Mouse (Mus musculus): Measurements from ENCODE around the gene Armc8. TPM values are rescaled to one million over a fixed set of nuclear protein-coding genes. Genes with fewer than 3 reads are reported as not detected.

Armc8 gene
- polyA plus RNA-seq, 1 experiment: 10.4 TPM

- no peak overlapping the region for H3K4me2 ChIP-seq (ENCODE audit: low read depth)
Measured at GRCm38 (mm10) chr9:99464876-99465275, 103.8 kb downstream of the Armc8 start.

GRCm38 (mm10) chr9:99459730-99460129 is 109.0 kb downstream of the Armc8 start:
- TF ChIP-seq SRF (IDR thresholded peaks at IDR 0.05; ENCODE audit: control insufficient read depth, insufficient read length, low read depth) (no peak), MYOD1 (IDR thresholded peaks at IDR 0.05; ENCODE audit: control insufficient read depth in 1 of 3, insufficient read length in 2 of 3, low read depth in 2 of 3) (no peak), MYOG (IDR thresholded peaks at IDR 0.05; ENCODE audit: control insufficient read depth in 1 of 3, insufficient read depth in 1 of 3, insufficient read length in 2 of 3, low read depth in 2 of 3) (no peak), POLR2A (IDR thresholded peaks at IDR 0.05; ENCODE audit: insufficient read length, low read depth) (no peak), POLR2AphosphoS2 (IDR thresholded peaks at IDR 0.05; ENCODE audit: insufficient read length, low read depth) (no peak), E2F4 (IDR thresholded peaks at IDR 0.05; ENCODE audit: insufficient read depth) (no peak), TCF12 (IDR thresholded peaks at IDR 0.05; ENCODE audit: insufficient read depth, poor library complexity, severe bottlenecking) (no peak), CEBPB (IDR thresholded peaks at IDR 0.05; ENCODE audit: insufficient read depth, poor library complexity, severe bottlenecking) (no peak), REST (IDR thresholded peaks at IDR 0.05; ENCODE audit: insufficient read depth, insufficient read length) (no peak), USF1 (IDR thresholded peaks at IDR 0.05; ENCODE audit: low read depth) (no peak), MAX (IDR thresholded peaks at IDR 0.05; ENCODE audit: low read depth) (no peak), TCF3 (IDR thresholded peaks at IDR 0.05; ENCODE audit: insufficient read length, low read depth) (no peak)
- H3K4me2 ChIP-seq (ENCODE audit: low read depth): no peak overlapping the region
- H3K79me2 ChIP-seq (ENCODE audit: control insufficient read depth, insufficient read depth): no peaks in the 10 kb centered on the region
- H3K4me3 ChIP-seq: no peak overlapping the region
- H3K36me3 ChIP-seq (ENCODE audit: control insufficient read depth, insufficient read depth): no peaks in the 10 kb centered on the region
- no peak overlapping the region for H3ac ChIP-seq (ENCODE audit: control insufficient read depth, insufficient read length)
- peaks cover 8% of the 10 kb centered on the region for H3K27me3 ChIP-seq (ENCODE audit: control insufficient read depth, insufficient read depth, insufficient read length)

More at GRCm38 (mm10) chr9:99464876-99465275, 103.8 kb downstream of the Armc8 start:
- TF ChIP-seq E2F4 (IDR thresholded peaks at IDR 0.05; ENCODE audit: insufficient read depth) (no peak), MYOD1 (IDR thresholded peaks at IDR 0.05; ENCODE audit: control insufficient read depth in 1 of 3, insufficient read length in 2 of 3, low read depth in 2 of 3) (no peak), TCF3 (IDR thresholded peaks at IDR 0.05; ENCODE audit: insufficient read length, low read depth) (no peak), SRF (IDR thresholded peaks at IDR 0.05; ENCODE audit: control insufficient read depth, insufficient read length, low read depth) (no peak), MYOG (IDR thresholded peaks at IDR 0.05; ENCODE audit: control insufficient read depth in 1 of 3, insufficient read depth in 1 of 3, insufficient read length in 2 of 3, low read depth in 2 of 3) (no peak), TCF12 (IDR thresholded peaks at IDR 0.05; ENCODE audit: insufficient read depth, poor library complexity, severe bottlenecking) (no peak), POLR2A (IDR thresholded peaks at IDR 0.05; ENCODE audit: insufficient read length, low read depth) (no peak), USF1 (IDR thresholded peaks at IDR 0.05; ENCODE audit: low read depth) (no peak), POLR2AphosphoS2 (IDR thresholded peaks at IDR 0.05; ENCODE audit: insufficient read length, low read depth) (no peak), REST (IDR thresholded peaks at IDR 0.05; ENCODE audit: insufficient read depth, insufficient read length) (no peak), MAX (IDR thresholded peaks at IDR 0.05; ENCODE audit: low read depth) (no peak), CEBPB (IDR thresholded peaks at IDR 0.05; ENCODE audit: insufficient read depth, poor library complexity, severe bottlenecking) (no peak)
- Histone ChIP-seq H3ac (ENCODE audit: control insufficient read depth, insufficient read length) (no peak overlapping the region), H3K79me2 (ENCODE audit: control insufficient read depth, insufficient read depth) (no peaks in the 10 kb centered on the region), H3K4me3 (no peak overlapping the region), H3K36me3 (ENCODE audit: control insufficient read depth, insufficient read depth) (no peaks in the 10 kb centered on the region), H3K27me3 (ENCODE audit: control insufficient read depth, insufficient read depth, insufficient read length) (peaks cover 10% of the 10 kb centered on the region)

- Histone ChIP-seq H3K36me3 (ENCODE audit: control insufficient read depth, insufficient read depth) (no peaks in the 10 kb centered on the region), H3ac (ENCODE audit: control insufficient read depth, insufficient read length) (no peak overlapping the region), H3K79me2 (ENCODE audit: control insufficient read depth, insufficient read depth) (no peaks in the 10 kb centered on the region), H3K4me3 (no peak overlapping the region), H3K4me2 (ENCODE audit: low read depth) (no peak overlapping the region), H3K27me3 (ENCODE audit: control insufficient read depth, insufficient read depth, insufficient read length) (peaks cover 3% of the 10 kb centered on the region)
- no peak for TF ChIP-seq REST (IDR thresholded peaks at IDR 0.05; ENCODE audit: insufficient read depth, insufficient read length)
- TF ChIP-seq TCF3 (IDR thresholded peaks at IDR 0.05; ENCODE audit: insufficient read length, low read depth): no peak
- TF ChIP-seq TCF12 (IDR thresholded peaks at IDR 0.05; ENCODE audit: insufficient read depth, poor library complexity, severe bottlenecking): no peak
- no peak for TF ChIP-seq MAX (IDR thresholded peaks at IDR 0.05; ENCODE audit: low read depth)
- no peak for TF ChIP-seq USF1 (IDR thresholded peaks at IDR 0.05; ENCODE audit: low read depth)
- no peak for TF ChIP-seq MYOG (IDR thresholded peaks at IDR 0.05; ENCODE audit: control insufficient read depth in 1 of 3, insufficient read depth in 1 of 3, insufficient read length in 2 of 3, low read depth in 2 of 3)
- no peak for TF ChIP-seq SRF (IDR thresholded peaks at IDR 0.05; ENCODE audit: control insufficient read depth, insufficient read length, low read depth)
- TF ChIP-seq CEBPB (IDR thresholded peaks at IDR 0.05; ENCODE audit: insufficient read depth, poor library complexity, severe bottlenecking): no peak
- no peak for TF ChIP-seq POLR2A (IDR thresholded peaks at IDR 0.05; ENCODE audit: insufficient read length, low read depth)
- TF ChIP-seq MYOD1 (IDR thresholded peaks at IDR 0.05; ENCODE audit: control insufficient read depth in 1 of 3, insufficient read length in 2 of 3, low read depth in 2 of 3): no peak
- TF ChIP-seq E2F4 (IDR thresholded peaks at IDR 0.05; ENCODE audit: insufficient read depth): no peak
- no peak for TF ChIP-seq POLR2AphosphoS2 (IDR thresholded peaks at IDR 0.05; ENCODE audit: insufficient read length, low read depth)
Measured at GRCm38 (mm10) chr9:99458529-99459208, 110.0 kb downstream of the Armc8 start.

- no peak overlapping the region for H3K4me2 ChIP-seq (ENCODE audit: low read depth)
- H3K4me3 ChIP-seq: no peak overlapping the region
- no peak for TF ChIP-seq SRF (IDR thresholded peaks at IDR 0.05; ENCODE audit: control insufficient read depth, insufficient read length, low read depth)
- TF ChIP-seq MAX (IDR thresholded peaks at IDR 0.05; ENCODE audit: low read depth): no peak
- TF ChIP-seq REST (IDR thresholded peaks at IDR 0.05; ENCODE audit: insufficient read depth, insufficient read length): no peak
- TF ChIP-seq USF1 (IDR thresholded peaks at IDR 0.05; ENCODE audit: low read depth): no peak
- TF ChIP-seq MYOD1 (IDR thresholded peaks at IDR 0.05; ENCODE audit: control insufficient read depth in 1 of 3, insufficient read length in 2 of 3, low read depth in 2 of 3): no peak
- TF ChIP-seq TCF12 (IDR thresholded peaks at IDR 0.05; ENCODE audit: insufficient read depth, poor library complexity, severe bottlenecking): no peak
- no peak for TF ChIP-seq POLR2A (IDR thresholded peaks at IDR 0.05; ENCODE audit: insufficient read length, low read depth)
- no peak for TF ChIP-seq TCF3 (IDR thresholded peaks at IDR 0.05; ENCODE audit: insufficient read length, low read depth)
- TF ChIP-seq E2F4 (IDR thresholded peaks at IDR 0.05; ENCODE audit: insufficient read depth): no peak
- TF ChIP-seq MYOG (IDR thresholded peaks at IDR 0.05; ENCODE audit: control insufficient read depth in 1 of 3, insufficient read depth in 1 of 3, insufficient read length in 2 of 3, low read depth in 2 of 3): no peak
- TF ChIP-seq POLR2AphosphoS2 (IDR thresholded peaks at IDR 0.05; ENCODE audit: insufficient read length, low read depth): no peak
- TF ChIP-seq CEBPB (IDR thresholded peaks at IDR 0.05; ENCODE audit: insufficient read depth, poor library complexity, severe bottlenecking): no peak
- H3K27me3 ChIP-seq (ENCODE audit: control insufficient read depth, insufficient read depth, insufficient read length): peaks cover 10% of the 10 kb centered on the region
- no peak overlapping the region for H3ac ChIP-seq (ENCODE audit: control insufficient read depth, insufficient read length)
- no peaks in the 10 kb centered on the region for H3K79me2 ChIP-seq (ENCODE audit: control insufficient read depth, insufficient read depth)
- no peaks in the 10 kb centered on the region for H3K36me3 ChIP-seq (ENCODE audit: control insufficient read depth, insufficient read depth)
Measured at GRCm38 (mm10) chr9:99454211-99454610, 114.5 kb downstream of the Armc8 start.
